Mouse (Mus musculus): Measurements from ENCODE around the gene Stx19. TPM values are rescaled to one million over a fixed set of nuclear protein-coding genes. Genes with fewer than 3 reads are reported as not detected.
A peak's percentile ranks its signal among the peaks of the same experiment; 100 is the strongest.

Stx19 gene
- polyA plus RNA-seq, 1 experiment from 2014 or later, result 0.18 TPM

GRCm38 (mm10) chr16:62834016-62834735 lies 19.7 kb downstream of the Stx19 start:
- no peak overlapping the region for H3K4me2 ChIP-seq (replicated peaks; ENCODE audit: low read depth)
- H3K9ac ChIP-seq (ENCODE audit: low read depth, low read length), result no peak overlapping the region
- no peaks in the 10 kb centered on the region for H3K9me3 ChIP-seq (ENCODE audit: control insufficient read depth)
- 32% methylated on average over 3 of the region's 3 CpGs for WGBS
- H3K4me1 ChIP-seq (replicated peaks; ENCODE audit: control insufficient read depth, insufficient read depth, low read length), result no peaks in the 10 kb centered on the region
- no peaks in the 10 kb centered on the region for H3K27me3 ChIP-seq (replicated peaks; ENCODE audit: control insufficient read depth, insufficient read depth, low read length)
- no peak for TF ChIP-seq CTCF (IDR thresholded peaks at IDR 0.05; ENCODE audit: low read depth)
- H3K36me3 ChIP-seq (ENCODE audit: control insufficient read depth, insufficient read depth), result no peaks in the 10 kb centered on the region
- H3K4me3 ChIP-seq (ENCODE audit: low read depth, low read length), result no peak overlapping the region
- no peak for ATAC-seq
- no peak overlapping the region for H3K27ac ChIP-seq (ENCODE audit: low read depth, low read length)

GRCm38 (mm10) chr16:62845341-62845740 lies 30.9 kb downstream of the Stx19 start:
- Histone ChIP-seq H3K36me3 (ENCODE audit: control insufficient read depth, insufficient read depth) (no peaks in the 10 kb centered on the region), H3K4me2 (replicated peaks; ENCODE audit: low read depth) (no peak overlapping the region), H3K9ac (ENCODE audit: low read depth, low read length) (no peak overlapping the region), H3K4me1 (replicated peaks; ENCODE audit: control insufficient read depth, insufficient read depth, low read length) (no peaks in the 10 kb centered on the region), H3K4me3 (ENCODE audit: low read depth, low read length) (no peak overlapping the region), H3K27me3 (replicated peaks; ENCODE audit: control insufficient read depth, insufficient read depth, low read length) (no peaks in the 10 kb centered on the region), H3K9me3 (ENCODE audit: control insufficient read depth) (no peaks in the 10 kb centered on the region), H3K27ac (ENCODE audit: low read depth, low read length) (no peak overlapping the region)
- TF ChIP-seq CTCF (IDR thresholded peaks at IDR 0.05; ENCODE audit: low read depth), result no peak
- 82% methylated on average over 6 of the region's 6 CpGs for WGBS
- ATAC-seq, result no peak

GRCm38 (mm10) chr16:62846498-62847312 lies 32.2 kb downstream of the Stx19 start, which contains the start of gene Arl13b:
Arl13b (minus strand) TSS chr16:62847040.
- under 1% methylated on average over 51 of the region's 52 CpGs for WGBS
- no peaks in the 10 kb centered on the region for H3K36me3 ChIP-seq (ENCODE audit: control insufficient read depth, insufficient read depth)
- H3K4me2 ChIP-seq (replicated peaks; ENCODE audit: low read depth), result peak within 1 kb of the TSS; percentile 92
- no peaks in the 10 kb centered on the region for H3K27me3 ChIP-seq (replicated peaks; ENCODE audit: control insufficient read depth, insufficient read depth, low read length)
- H3K4me1 ChIP-seq (replicated peaks; ENCODE audit: control insufficient read depth, insufficient read depth, low read length), result no peaks in the 10 kb centered on the region
- ATAC-seq, result peak; percentile 100
- no peak within 1 kb of the TSS for H3K27ac ChIP-seq (ENCODE audit: low read depth, low read length)
- TF ChIP-seq CTCF (IDR thresholded peaks at IDR 0.05; ENCODE audit: low read depth), result no peak
- H3K4me3 ChIP-seq (ENCODE audit: low read depth, low read length), result peak within 1 kb of the TSS; percentile 64
- H3K9me3 ChIP-seq (ENCODE audit: control insufficient read depth), result no peaks in the 10 kb centered on the region
- H3K9ac ChIP-seq (ENCODE audit: low read depth, low read length), result peak within 1 kb of the TSS; percentile 58

- WGBS, result 87% methylated on average over 3 of the region's 3 CpGs
- Histone ChIP-seq H3K27ac (ENCODE audit: low read depth, low read length) (no peak overlapping the region), H3K4me2 (replicated peaks; ENCODE audit: low read depth) (no peak overlapping the region), H3K4me3 (ENCODE audit: low read depth, low read length) (no peak overlapping the region), H3K4me1 (replicated peaks; ENCODE audit: control insufficient read depth, insufficient read depth, low read length) (0 out of 2 replicates have a peak, but pooled peaks cover 6% of the 10 kb centered on the region), H3K9ac (ENCODE audit: low read depth, low read length) (no peak overlapping the region), H3K27me3 (replicated peaks; ENCODE audit: control insufficient read depth, insufficient read depth, low read length) (no peaks in the 10 kb centered on the region), H3K9me3 (ENCODE audit: control insufficient read depth) (no peaks in the 10 kb centered on the region), H3K36me3 (ENCODE audit: control insufficient read depth, insufficient read depth) (no peaks in the 10 kb centered on the region)
- peak; percentile 18; the same call in 1 of the 2 replicates for TF ChIP-seq CTCF (IDR thresholded peaks at IDR 0.05; ENCODE audit: low read depth)
- ATAC-seq, result no peak
Measured at GRCm38 (mm10) chr16:62852464-62853252, 38.2 kb downstream of the Stx19 start.

GRCm38 (mm10) chr16:62853611-62854126 lies 39.2 kb downstream of the Stx19 start:
- no peak for ATAC-seq
- WGBS, result 20% methylated on average over 3 of the region's 3 CpGs
- peak overlapping the region; percentile 62 for H3K4me3 ChIP-seq (ENCODE audit: low read depth, low read length)
- H3K9ac ChIP-seq (ENCODE audit: low read depth, low read length), result peak overlapping the region; percentile 71
- H3K36me3 ChIP-seq (ENCODE audit: control insufficient read depth, insufficient read depth), result no peaks in the 10 kb centered on the region
- no peaks in the 10 kb centered on the region for H3K9me3 ChIP-seq (ENCODE audit: control insufficient read depth)
- peak overlapping the region; percentile 95 for H3K4me2 ChIP-seq (replicated peaks; ENCODE audit: low read depth)
- TF ChIP-seq CTCF (IDR thresholded peaks at IDR 0.05; ENCODE audit: low read depth), result no peak
- peak overlapping the region; percentile 69 for H3K27ac ChIP-seq (ENCODE audit: low read depth, low read length)
- no peaks in the 10 kb centered on the region for H3K27me3 ChIP-seq (replicated peaks; ENCODE audit: control insufficient read depth, insufficient read depth, low read length)
- H3K4me1 ChIP-seq (replicated peaks; ENCODE audit: control insufficient read depth, insufficient read depth, low read length), result 0 out of 2 replicates have a peak, but pooled peaks cover 6% of the 10 kb centered on the region
